Mouse (Mus musculus) Muller cell, postnatal 12 days (primary cell): ENCODE measurements around the gene Baz2b.
A peak's percentile ranks its signal among the peaks of the same experiment; 100 is the strongest.

Experiments
- DNase-seq: peaks from one replicate; pipeline ENCODE4 v3.0.0-alpha.2; 2015; ENCODE audit errors: inconsistent ontology term

Baz2b gene

GRCm38 (mm10) chr2:60209703-60210651 is at the start of gene Baz2b, which contains the start of gene March7:
TSS of gene Baz2b (minus strand) at chr2:60209839.
TSS of gene March7 (plus strand) at chr2:60209887.
- peak; percentile 95 for DNase-seq

GRCm38 (mm10) chr2:60259186-60259585 is 49.5 kb upstream of the Baz2b start:
- no peak for DNase-seq

GRCm38 (mm10) chr2:60256751-60257150 is 47.1 kb upstream of the Baz2b start:
- DNase-seq: no peak

- no peak for DNase-seq
Observed at GRCm38 (mm10) chr2:60253506-60253905, 43.9 kb upstream of the Baz2b start.

GRCm38 (mm10) chr2:60252782-60253181 is 43.1 kb upstream of the Baz2b start:
- no peak for DNase-seq

GRCm38 (mm10) chr2:60234506-60234905 is 24.9 kb upstream of the Baz2b start:
- no peak for DNase-seq

- DNase-seq: no peak
Observed at GRCm38 (mm10) chr2:60233147-60233546, 23.5 kb upstream of the Baz2b start.

GRCm38 (mm10) chr2:60230361-60230760 is 20.7 kb upstream of the Baz2b start:
- DNase-seq: no peak

GRCm38 (mm10) chr2:60228470-60228869 is 18.8 kb upstream of the Baz2b start:
- no peak for DNase-seq

- no peak for DNase-seq
Observed at GRCm38 (mm10) chr2:60223489-60223888, 13.8 kb upstream of the Baz2b start.

GRCm38 (mm10) chr2:60221954-60222353 is 12.3 kb upstream of the Baz2b start:
- no peak for DNase-seq

GRCm38 (mm10) chr2:60221236-60221635 is 11.6 kb upstream of the Baz2b start:
- DNase-seq: no peak

GRCm38 (mm10) chr2:60217620-60218019 is 8.0 kb upstream of the Baz2b start:
- no peak for DNase-seq

GRCm38 (mm10) chr2:60216547-60217153 is 7.0 kb upstream of the Baz2b start:
- DNase-seq: no peak

GRCm38 (mm10) chr2:60214683-60215082 is 5.0 kb upstream of the Baz2b start:
- DNase-seq: no peak

GRCm38 (mm10) chr2:60212488-60212887 is 2.8 kb upstream of the Baz2b start:
- no peak for DNase-seq

GRCm38 (mm10) chr2:60210821-60211220 is 1.2 kb upstream of the Baz2b start:
- peak; percentile 28 for DNase-seq

GRCm38 (mm10) chr2:60209122-60209611 is 472 bp downstream of the Baz2b start:
- peak; percentile 71 for DNase-seq

- DNase-seq: no peak
Observed at GRCm38 (mm10) chr2:60205795-60206194, 3.8 kb downstream of the Baz2b start.

- DNase-seq: no peak
Observed at GRCm38 (mm10) chr2:60204162-60204561, 5.5 kb downstream of the Baz2b start.

- DNase-seq: no peak
Observed at GRCm38 (mm10) chr2:60203733-60204132, 5.9 kb downstream of the Baz2b start.

GRCm38 (mm10) chr2:60202900-60203530 is 6.6 kb downstream of the Baz2b start:
- no peak for DNase-seq
